Mouse (Mus musculus): ENCODE measurements around the gene Plekhg5. TPM values are rescaled to one million over a fixed set of nuclear protein-coding genes. Genes with fewer than 3 reads are reported as not detected.

Plekhg5 gene
- 13.5 and 14.7 TPM in 2 replicates for polyA plus RNA-seq (2012; rRNA removed)

DNA sequence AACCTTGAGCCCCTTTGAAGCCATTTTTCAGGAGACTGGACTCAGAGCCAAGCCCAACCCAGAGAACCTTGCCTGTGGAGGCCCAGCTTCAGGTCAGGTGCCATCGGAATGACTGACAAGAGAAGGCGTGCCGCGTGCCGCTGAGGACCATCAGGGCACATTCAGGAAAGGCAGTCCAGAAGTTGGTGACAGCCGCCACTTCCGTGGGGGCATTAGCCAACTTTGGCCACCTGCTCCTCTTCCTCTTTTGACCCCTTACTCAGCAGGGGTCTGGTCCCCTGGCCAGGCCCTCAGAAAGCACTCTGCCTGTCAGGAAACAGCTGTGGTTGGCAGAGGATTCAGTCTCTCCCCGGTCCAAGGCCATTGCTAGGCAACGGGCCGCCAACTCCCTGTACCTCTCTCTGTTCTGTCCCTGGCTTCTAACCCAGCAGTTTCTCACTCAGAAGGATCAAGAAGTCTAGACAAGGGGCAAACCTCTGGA lies at the start of gene Plekhg5:
TSS of gene Plekhg5 (plus strand) at position 378 of the 481 bp plus-strand sequence.

DNA sequence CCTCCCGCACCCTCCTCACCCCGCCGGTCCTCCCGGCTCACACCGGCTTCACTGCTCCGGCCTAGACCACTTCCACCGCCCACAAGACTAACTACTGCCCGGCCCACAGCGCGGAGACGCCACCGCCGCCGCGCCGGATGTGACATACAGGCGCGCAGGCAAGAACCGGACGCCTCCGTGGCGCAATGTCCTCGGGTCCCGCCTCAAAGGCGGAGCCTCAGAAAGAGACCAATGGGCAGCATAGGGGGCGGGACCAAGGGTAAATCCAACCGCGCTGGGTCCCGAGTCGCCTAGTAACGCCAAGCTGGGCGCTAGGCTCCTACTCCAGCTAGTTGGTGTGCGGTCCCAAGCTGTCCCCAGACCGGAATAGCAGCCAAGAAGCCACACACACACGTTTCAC lies 44.8 kb upstream of the Plekhg5 start, which contains the start of gene Zbtb48:
TSS of gene Zbtb48 (minus strand) at position 148 of the 400 bp plus-strand sequence.

DNA sequence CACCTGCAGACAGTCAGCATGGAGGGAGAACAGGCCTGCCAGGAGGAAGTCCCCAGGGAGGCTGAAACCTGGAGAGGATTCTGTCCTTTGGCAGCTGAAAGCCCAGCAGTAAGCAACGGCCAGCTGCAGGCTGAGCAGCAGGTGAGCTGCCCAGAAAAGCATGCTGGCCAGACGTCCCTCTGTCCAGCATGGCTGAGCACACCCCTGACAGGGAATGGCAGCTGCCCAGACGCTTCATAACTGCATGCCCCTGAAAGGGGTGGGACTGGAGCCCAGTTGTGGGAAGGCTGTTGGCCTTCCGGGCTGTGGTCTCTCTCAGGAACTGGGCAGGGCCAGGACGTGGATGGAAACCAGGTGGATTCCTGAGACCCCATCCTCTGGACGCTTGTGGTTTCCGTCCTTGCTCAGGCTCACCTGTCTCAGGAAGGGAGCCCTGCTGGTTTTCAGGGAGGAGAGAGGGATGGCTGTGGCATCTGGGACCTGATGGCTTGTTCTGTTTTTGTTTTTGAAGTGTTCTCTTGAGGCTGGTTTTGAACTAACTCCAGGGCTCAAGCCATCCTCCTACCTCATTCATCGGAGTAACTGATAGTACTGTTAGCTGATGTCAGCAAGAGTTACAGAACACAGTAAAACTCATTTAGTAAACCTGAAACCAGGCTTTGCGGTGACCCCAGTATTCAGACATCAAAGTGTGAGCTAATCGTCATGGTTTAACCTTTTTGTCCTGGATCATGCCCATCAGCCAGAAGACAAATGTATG lies 33.9 kb upstream of the Plekhg5 start, which contains the start of gene Tas1r1:
TSS of gene Tas1r1 (minus strand) at position 344 of the 760 bp plus-strand sequence.

DNA sequence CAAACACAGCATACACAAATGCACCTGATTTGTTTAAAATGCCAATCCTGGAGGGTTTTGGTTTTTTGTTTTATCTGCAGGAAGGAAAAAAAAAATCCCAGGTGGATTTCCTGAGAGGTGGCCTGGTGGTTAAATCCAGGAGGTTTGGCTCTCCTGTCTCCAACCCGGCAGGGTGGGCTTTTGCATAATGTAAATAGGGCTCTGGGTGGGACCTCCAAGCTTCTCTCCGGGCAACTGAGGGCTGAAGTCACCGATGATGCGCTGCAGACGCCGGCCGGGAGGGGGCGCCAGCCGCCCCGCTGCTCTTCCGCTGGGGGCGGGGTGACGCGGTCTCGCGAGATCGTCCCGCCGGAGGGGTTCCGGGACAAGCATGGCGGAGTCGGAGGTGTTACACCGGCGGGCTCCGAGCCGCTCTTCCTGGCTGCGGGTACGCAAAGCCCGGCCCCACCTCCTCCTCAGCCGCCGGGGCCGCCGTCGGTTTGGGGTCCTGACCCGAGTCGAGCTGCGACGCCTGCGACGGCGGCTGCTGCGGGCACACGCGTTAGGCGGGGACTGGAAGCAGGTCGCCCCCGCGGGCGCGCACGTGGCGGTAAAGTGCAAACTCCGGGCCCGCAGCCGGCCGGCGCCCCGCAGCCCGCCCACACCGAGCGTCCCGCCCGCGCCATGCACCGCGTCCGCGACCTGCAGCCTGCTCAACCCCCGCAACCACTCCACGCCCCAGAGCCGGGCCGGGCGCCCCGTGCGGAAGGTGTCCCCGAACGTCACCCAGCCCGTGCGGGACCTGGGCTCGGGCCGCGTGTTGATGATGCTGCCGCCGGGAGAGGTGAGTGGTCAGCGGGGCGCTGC lies 33.1 kb upstream of the Plekhg5 start, which contains the start of gene Nol9:
TSS of gene Nol9 (plus strand) at position 337 of the 846 bp plus-strand sequence.

DNA sequence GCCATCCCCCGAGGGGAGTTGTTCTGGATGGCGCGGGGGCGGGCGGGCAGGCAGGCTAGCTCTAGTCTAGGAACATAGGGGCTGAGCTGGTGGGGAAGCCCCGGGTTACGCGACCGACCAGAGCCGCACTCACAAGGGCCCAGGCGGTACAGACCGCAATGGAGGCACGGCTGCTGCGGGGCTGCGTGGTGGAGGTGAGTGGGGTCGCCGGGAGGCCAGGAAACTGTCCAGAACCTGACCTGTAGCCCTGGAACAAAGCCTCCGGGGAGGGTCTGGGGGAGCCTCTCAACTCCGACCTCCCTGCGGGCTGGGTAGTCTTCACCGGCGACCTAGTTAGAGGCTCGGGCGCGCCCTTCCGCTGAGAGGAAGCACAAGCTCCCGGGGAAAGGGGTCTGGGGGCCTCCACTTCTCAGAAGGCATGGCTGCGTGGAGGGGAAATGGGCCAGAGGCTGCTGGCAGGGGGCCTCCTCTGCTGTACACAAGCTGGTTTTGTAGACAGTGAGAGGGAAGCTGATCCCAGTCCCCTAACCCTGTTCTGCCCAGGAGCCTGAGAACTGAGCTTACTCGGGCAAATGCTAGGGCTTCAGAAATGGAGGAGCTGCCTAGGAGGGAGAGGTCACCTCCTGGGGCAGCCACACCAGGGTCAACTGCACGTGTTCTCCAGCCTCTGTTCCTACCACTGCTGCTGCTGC lies 43.8 kb downstream of the Plekhg5 start, which contains the start of gene Tnfrsf25:
TSS of gene Tnfrsf25 (plus strand) at position 14 of the 692 bp plus-strand sequence.

DNA sequence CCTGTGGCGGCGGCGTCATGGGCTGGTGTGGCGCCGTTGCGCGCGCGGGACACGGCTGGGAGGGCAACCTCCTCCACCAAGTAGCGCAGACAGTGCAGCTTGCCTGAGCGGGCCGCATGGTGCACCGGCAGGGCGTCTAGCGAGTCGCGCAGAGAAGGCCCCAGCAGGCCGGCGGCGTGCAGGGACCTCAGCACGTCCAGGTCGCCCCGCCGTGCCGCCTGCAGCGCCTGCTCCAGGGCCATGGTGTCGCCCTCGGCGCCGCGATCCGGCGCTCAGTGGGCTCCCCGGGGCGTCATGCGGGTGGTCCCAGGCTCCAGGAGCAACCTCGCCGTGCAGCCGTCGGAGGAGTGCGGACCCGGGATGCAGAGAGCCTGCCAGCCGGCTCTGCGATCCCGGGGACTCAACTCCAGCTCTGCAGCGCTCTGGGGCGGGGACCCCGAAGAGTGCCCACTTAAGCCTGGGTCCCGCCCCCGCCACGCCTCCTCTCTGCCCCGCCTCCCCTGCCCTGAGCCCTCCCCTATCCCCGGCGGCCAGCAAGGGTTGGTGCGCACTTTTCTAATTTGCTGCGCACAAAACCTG lies 79.8 kb downstream of the Plekhg5 start, which contains the start of gene Espn:
TSS of gene Espn (minus strand) at position 406 of the 579 bp plus-strand sequence.

DNA sequence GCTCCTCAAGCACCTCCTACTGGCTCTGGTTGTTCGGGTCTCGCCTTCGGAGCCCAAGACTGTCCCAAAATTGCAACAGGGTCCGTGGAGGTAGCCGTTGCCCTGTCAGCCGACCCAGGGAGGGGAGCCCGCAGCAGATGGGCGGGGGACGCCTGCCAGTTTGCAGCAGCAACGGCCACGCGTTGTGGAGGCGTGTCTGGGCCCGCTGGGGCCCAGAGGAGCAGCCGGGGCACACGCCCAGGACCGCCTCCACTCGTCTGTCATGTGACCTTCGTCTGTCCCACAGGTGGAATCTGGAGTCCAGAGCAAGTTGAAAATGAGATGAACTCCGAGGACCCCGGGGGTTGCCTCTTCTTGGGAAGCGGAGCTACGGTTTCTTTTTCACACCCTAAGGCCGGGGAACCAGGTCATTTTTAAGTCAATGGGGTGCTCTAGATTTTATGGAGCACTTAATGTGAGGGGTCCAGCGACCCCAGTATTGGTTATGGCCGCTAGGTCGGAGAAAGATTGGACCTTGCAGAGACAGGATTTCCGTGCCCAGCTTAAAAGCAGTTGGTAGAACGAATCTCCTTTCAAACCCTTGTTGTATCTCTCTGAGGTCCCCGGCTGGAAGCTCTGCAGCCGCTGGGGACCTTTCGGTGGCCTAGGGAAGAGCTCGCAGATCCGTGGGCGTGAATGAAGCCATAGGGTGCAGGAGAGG lies 86.4 kb downstream of the Plekhg5 start, which contains the start of gene Hes2:
TSS of gene Hes2 (plus strand) at position 283 of the 700 bp plus-strand sequence.

Other genes with a start within 250 kb of the Plekhg5 start
- 1.7 and 2.2 TPM in 2 replicates for gene Camta1, start 210.6 kb upstream of the Plekhg5 start, polyA plus RNA-seq (2012; rRNA removed)
- 30.7 and 31.8 TPM in 2 replicates for gene Dnajc11, start 138.8 kb upstream of the Plekhg5 start, polyA plus RNA-seq (2012; rRNA removed)
- gene Thap3, start 83.5 kb upstream of the Plekhg5 start, polyA plus RNA-seq (2012; rRNA removed), result 24.8 and 27.2 TPM in 2 replicates
- 5.0 and 7.2 TPM in 2 replicates for gene Phf13, start 76.2 kb upstream of the Plekhg5 start, polyA plus RNA-seq (2012; rRNA removed)
- 26.2 and 55.1 TPM in 2 replicates for gene Klhl21, start 63.7 kb upstream of the Plekhg5 start, polyA plus RNA-seq (2012; rRNA removed)
- gene Zbtb48, start 44.8 kb upstream of the Plekhg5 start, polyA plus RNA-seq (2012; rRNA removed), result 8.3 and 10.3 TPM in 2 replicates
- 0.05 TPM in 1 of 2 replicates, not detected in the other for gene Tas1r1, start 33.9 kb upstream of the Plekhg5 start, polyA plus RNA-seq (2012; rRNA removed)
- 8.2 and 8.6 TPM in 2 replicates for gene Nol9, start 33.2 kb upstream of the Plekhg5 start, polyA plus RNA-seq (2012; rRNA removed)
- gene Tnfrsf25, start 43.4 kb downstream of the Plekhg5 start, polyA plus RNA-seq (2012; rRNA removed), result 3.6 and 4.1 TPM in 2 replicates
- 35.6 and 61.3 TPM in 2 replicates for gene Espn, start 79.9 kb downstream of the Plekhg5 start, polyA plus RNA-seq (2012; rRNA removed)
- gene Hes2, start 86.4 kb downstream of the Plekhg5 start, polyA plus RNA-seq (2012; rRNA removed), result 1.4 and 2.2 TPM in 2 replicates
- 20.9 and 22.8 TPM in 2 replicates for gene Acot7, start 105.6 kb downstream of the Plekhg5 start, polyA plus RNA-seq (2012; rRNA removed)
- 9.9 and 15.4 TPM in 2 replicates for gene Gpr153, start 201.7 kb downstream of the Plekhg5 start, polyA plus RNA-seq (2012; rRNA removed)
- gene Hes3, start 219.2 kb downstream of the Plekhg5 start, polyA plus RNA-seq (2012; rRNA removed), result not detected in 2 replicates
- 12.2 and 15.1 TPM in 2 replicates for gene Icmt, start 224.7 kb downstream of the Plekhg5 start, polyA plus RNA-seq (2012; rRNA removed)
- gene Rnf207, start 246.5 kb downstream of the Plekhg5 start, polyA plus RNA-seq (2012; rRNA removed), result 2.5 and 2.9 TPM in 2 replicates